Mouse (Mus musculus): Measurements from ENCODE around the gene Pex11a.

- TF ChIP-seq ZNF384 (IDR thresholded peaks at IDR 0.05; ENCODE audit: low read depth, low read length) (no peak), MAFK (IDR thresholded peaks at IDR 0.05; ENCODE audit: insufficient read depth, low read depth, low read length) (no peak)
These were observed 19.2 kb upstream of the Pex11a start for GRCm38 (mm10) chr7:79762106-79762505.

All from ES-E14 (cell line).